Mouse (Mus musculus) heart, embryonic 16.5 days (tissue): ENCODE data around the gene Tmem9b. TPM values are rescaled to one million over a fixed set of nuclear protein-coding genes. Genes with fewer than 3 reads are reported as not detected.

ENCODE experiments used
- ATAC-seq: fragments of 200-750 bp; cut with Nextera tagmentation; replicated peaks from 2 replicates; pipeline ENCODE4 v1.8.0; 2017; ENCODE audit warnings: moderate number of reproducible peaks; ENCODE audit not compliant: insufficient read depth, low FRiP score; ENCODE audit errors: extremely low read depth
- H3K27ac ChIP-seq: fragments of 300-500 bp; sonication (generic); 2 replicates; pipeline ENCODE4 v1.5.1; 2014; ENCODE audit warnings: mild to moderate bottlenecking, low read length, control low read depth, moderate library complexity
- H3K27me3 ChIP-seq: fragments of 300-500 bp; sonication (generic); 2 replicates; pipeline ENCODE4 v1.6.1; 2014; ENCODE audit warnings: low read length, mixed read lengths; ENCODE audit not compliant: control insufficient read depth, insufficient read depth
- H3K36me3 ChIP-seq: fragments of 300-500 bp; sonication (generic); 2 replicates; pipeline ENCODE4 v1.6.1; 2014; ENCODE audit not compliant: control insufficient read depth, insufficient read depth
- H3K4me1 ChIP-seq: fragments of 300-500 bp; sonication (generic); 2 replicates; pipeline ENCODE4 v1.6.1; 2014; ENCODE audit warnings: low read length, mixed read lengths; ENCODE audit not compliant: control insufficient read depth, insufficient read depth
- H3K4me2 ChIP-seq: fragments of 300-500 bp; sonication (generic); 2 replicates; pipeline ENCODE4 v1.6.1; 2014; ENCODE audit warnings: low read depth, mild to moderate bottlenecking, control low read depth, low read length
- H3K4me3 ChIP-seq: fragments of 300-500 bp; sonication (generic); 2 replicates; pipeline ENCODE4 v1.5.1; 2014; ENCODE audit warnings: mild to moderate bottlenecking, control low read depth, low read length
- H3K9ac ChIP-seq: fragments of 300-500 bp; sonication (generic); 2 replicates; pipeline ENCODE4 v1.6.1; 2014; ENCODE audit warnings: low read length, control low read depth
- H3K9me3 ChIP-seq: fragments of 300-500 bp; sonication (generic); replicated peaks from 2 replicates; pipeline ENCODE4 v1.6.1; 2016; ENCODE audit warnings: low read length; ENCODE audit not compliant: control insufficient read depth
- WGBS: fragments of 180-500 bp; shearing (Covaris S2); extraction: QIAGEN DNeasy Blood & Tissue Kit; methylation state at CpG from one replicate; pipeline ENCODE4 v1.1.7; 2014; 5-methylcytosine and 5-hydroxymethylcytosine counted together
- polyA plus RNA-seq: library from polyadenylated mRNA; unstranded; fragments of >200 nt; fragmentation: Nextera tagmentation; extraction: Ambion mirVana; gene quantifications from 2 replicates; pipeline ENCODE4 v1.2.1, GENCODE M21; 2015

Gene Tmem9b
- polyA plus RNA-seq, 1 experiment from 2014 or later, result 61.6 TPM

- H3K9ac ChIP-seq, result peak overlapping the region; percentile 82
- peak overlapping the region; percentile 75 for H3K27ac ChIP-seq
- H3K36me3 ChIP-seq, result peaks cover under 1% of the 10 kb centered on the region; the same call in 1 of the 2 replicates
- peak overlapping the region; percentile 69 for H3K4me3 ChIP-seq
- H3K27me3 ChIP-seq, result no peaks in the 10 kb centered on the region
- peaks cover 14% of the 10 kb centered on the region for H3K4me1 ChIP-seq
- peak overlapping the region; percentile 87 for H3K4me2 ChIP-seq
- no peak; the same call in 1 of the 2 replicates for ATAC-seq
- WGBS, result 2% methylated on average over 13 of the region's 13 CpGs
- no peaks in the 10 kb centered on the region for H3K9me3 ChIP-seq
Observed at GRCm38 (mm10) chr7:109751427-109752007, 1.2 kb downstream of the Tmem9b start.

GRCm38 (mm10) chr7:109747747-109748146 is 4.9 kb downstream of the Tmem9b start:
- 49% methylated on average over 1 of the region's 1 CpGs for WGBS
- H3K9me3 ChIP-seq, result no peaks in the 10 kb centered on the region
- no peak overlapping the region for H3K9ac ChIP-seq
- H3K36me3 ChIP-seq, result peaks cover 22% of the 10 kb centered on the region
- no peak overlapping the region for H3K27ac ChIP-seq
- H3K4me1 ChIP-seq, result peaks cover 9% of the 10 kb centered on the region
- no peak for ATAC-seq
- no peaks in the 10 kb centered on the region for H3K27me3 ChIP-seq
- H3K4me2 ChIP-seq, result no peak overlapping the region
- H3K4me3 ChIP-seq, result no peak overlapping the region

- Histone ChIP-seq H3K27ac (no peak overlapping the region), H3K9me3 (no peaks in the 10 kb centered on the region), H3K4me1 (no peaks in the 10 kb centered on the region), H3K4me3 (no peak overlapping the region), H3K36me3 (peaks cover 43% of the 10 kb centered on the region), H3K27me3 (no peaks in the 10 kb centered on the region), H3K4me2 (no peak overlapping the region), H3K9ac (no peak overlapping the region)
- ATAC-seq, result no peak
- WGBS, result 82% methylated on average over 4 of the region's 4 CpGs
Observed at GRCm38 (mm10) chr7:109741703-109742102, 11.0 kb downstream of the Tmem9b start.

GRCm38 (mm10) chr7:109741060-109741459 is 11.6 kb downstream of the Tmem9b start:
- peaks cover 47% of the 10 kb centered on the region for H3K36me3 ChIP-seq

GRCm38 (mm10) chr7:109739822-109740370 is 12.8 kb downstream of the Tmem9b start:
- H3K36me3 ChIP-seq, result peaks cover 50% of the 10 kb centered on the region
- ATAC-seq, result no peak
- no peaks in the 10 kb centered on the region for H3K4me1 ChIP-seq
- H3K4me2 ChIP-seq, result no peak overlapping the region
- no peaks in the 10 kb centered on the region for H3K27me3 ChIP-seq
- no peak overlapping the region for H3K27ac ChIP-seq
- 56% methylated on average over 5 of the region's 5 CpGs for WGBS
- H3K4me3 ChIP-seq, result no peak overlapping the region
- no peak overlapping the region for H3K9ac ChIP-seq
- H3K9me3 ChIP-seq, result no peaks in the 10 kb centered on the region

More at GRCm38 (mm10) chr7:109741060-109741459, 11.6 kb downstream of the Tmem9b start:
- H3K27ac ChIP-seq, result no peak overlapping the region
- no peaks in the 10 kb centered on the region for H3K9me3 ChIP-seq
- H3K27me3 ChIP-seq, result no peaks in the 10 kb centered on the region
- no peak overlapping the region for H3K9ac ChIP-seq
- 96% methylated on average over 1 of the region's 1 CpGs for WGBS
- H3K4me3 ChIP-seq, result no peak overlapping the region
- ATAC-seq, result no peak
- H3K4me1 ChIP-seq, result no peaks in the 10 kb centered on the region
- H3K4me2 ChIP-seq, result no peak overlapping the region

GRCm38 (mm10) chr7:109734806-109735205 is 17.9 kb downstream of the Tmem9b start:
- no peak overlapping the region for H3K4me2 ChIP-seq
- no peak overlapping the region for H3K9ac ChIP-seq
- no peaks in the 10 kb centered on the region for H3K9me3 ChIP-seq
- no peak for ATAC-seq
- H3K4me1 ChIP-seq, result no peaks in the 10 kb centered on the region; the same call in 1 of the 2 replicates
- 79% methylated on average over 4 of the region's 4 CpGs for WGBS
- H3K27ac ChIP-seq, result no peak overlapping the region
- H3K27me3 ChIP-seq, result no peaks in the 10 kb centered on the region
- H3K4me3 ChIP-seq, result no peak overlapping the region
- H3K36me3 ChIP-seq, result peaks cover 22% of the 10 kb centered on the region

- no peak within 1 kb of the TSS for H3K9ac ChIP-seq
- H3K27me3 ChIP-seq, result no peaks in the 10 kb centered on the region
- H3K4me1 ChIP-seq, result peaks cover 2% of the 10 kb centered on the region; the same call in 1 of the 2 replicates
- peaks cover 17% of the 10 kb centered on the region for H3K36me3 ChIP-seq
- no peak for ATAC-seq
- no peak within 1 kb of the TSS for H3K27ac ChIP-seq
- no peak within 1 kb of the TSS for H3K4me3 ChIP-seq
- 91% methylated on average over 5 of the region's 5 CpGs for WGBS
- no peak within 1 kb of the TSS for H3K4me2 ChIP-seq
- no peaks in the 10 kb centered on the region for H3K9me3 ChIP-seq
Observed at GRCm38 (mm10) chr7:109731626-109732025, 21.0 kb downstream of the Tmem9b start, which contains the start of gene Ascl3. Gene Ascl3 (minus strand): TSS chr7:109731726.

- Histone ChIP-seq H3K9me3 (peaks cover 3% of the 10 kb centered on the region), H3K27ac (no peak within 1 kb of the TSS), H3K9ac (no peak within 1 kb of the TSS), H3K4me2 (no peak within 1 kb of the TSS), H3K36me3 (no peaks in the 10 kb centered on the region), H3K27me3 (no peaks in the 10 kb centered on the region), H3K4me1 (no peaks in the 10 kb centered on the region; the same call in 1 of the 2 replicates), H3K4me3 (no peak within 1 kb of the TSS)
- WGBS, result 86% methylated on average over 5 of the region's 5 CpGs
- ATAC-seq, result no peak
Observed at GRCm38 (mm10) chr7:109723697-109724096, 29.0 kb downstream of the Tmem9b start, which contains the start of gene BC051019. Gene BC051019 (minus strand): TSS chr7:109723850.

- Histone ChIP-seq H3K9me3 (peaks cover 3% of the 10 kb centered on the region), H3K27me3 (no peaks in the 10 kb centered on the region), H3K27ac (no peak overlapping the region), H3K4me3 (no peak overlapping the region), H3K4me2 (no peak overlapping the region), H3K9ac (no peak overlapping the region), H3K36me3 (no peaks in the 10 kb centered on the region), H3K4me1 (no peaks in the 10 kb centered on the region)
- WGBS, result 93% methylated on average over 8 of the region's 8 CpGs
- ATAC-seq, result no peak
Observed at GRCm38 (mm10) chr7:109723114-109723513, 29.6 kb downstream of the Tmem9b start.
